Mouse (Mus musculus) ovary, postnatal 14 days (tissue): ENCODE results near the gene Nup214.

Experiments used
- DNase-seq: peaks from one replicate; pipeline ENCODE4 v3.0.0; 2022; ENCODE audit warnings: low spot score

Gene Nup214

GRCm38 (mm10) chr2:32045375-32045774, 71.1 kb downstream of the Nup214 start:
- no peak for DNase-seq

- no peak for DNase-seq
Measured at GRCm38 (mm10) chr2:32046009-32046408, 71.8 kb downstream of the Nup214 start.

DNA sequence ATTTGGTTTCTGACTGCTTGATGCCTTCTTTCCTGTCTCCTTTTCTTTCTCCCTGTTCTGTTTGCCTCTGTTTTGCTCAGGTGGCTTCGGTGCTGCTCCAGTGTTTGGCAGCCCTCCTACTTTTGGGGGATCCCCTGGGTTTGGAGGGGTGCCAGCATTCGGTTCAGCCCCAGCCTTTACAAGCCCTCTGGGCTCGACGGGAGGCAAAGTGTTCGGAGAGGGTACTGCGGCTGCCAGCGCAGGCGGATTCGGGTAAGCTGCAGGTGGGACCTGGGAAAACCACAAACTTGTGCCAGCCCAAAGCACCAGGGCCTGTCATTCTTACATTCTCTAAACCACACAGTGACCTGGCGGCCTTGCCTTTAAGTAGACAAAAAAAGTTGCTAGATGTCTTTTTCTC, 73.1 kb downstream of the Nup214 start:
- DNase-seq: no peak

DNA sequence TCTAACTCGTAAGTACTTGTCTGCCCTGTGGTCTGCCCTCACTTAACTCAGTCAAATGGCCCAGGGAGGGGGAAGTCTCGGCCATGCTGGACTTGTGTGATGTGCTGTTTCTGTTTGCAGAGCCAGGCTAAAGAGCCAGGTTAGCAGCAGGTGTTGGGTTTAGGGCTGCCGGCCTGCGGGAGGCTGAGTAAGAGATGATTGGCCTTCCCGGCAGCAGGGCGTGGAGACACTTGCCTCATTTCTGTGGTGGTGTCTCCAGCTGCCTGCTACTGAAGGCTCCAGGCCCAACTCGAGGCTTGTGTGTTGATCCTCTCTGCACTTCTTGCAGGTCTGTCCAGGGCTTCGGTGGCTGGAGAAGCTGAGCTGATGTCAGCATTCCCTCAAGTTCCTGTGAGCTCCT, 77.6 kb downstream of the Nup214 start:
- DNase-seq: no peak

DNA sequence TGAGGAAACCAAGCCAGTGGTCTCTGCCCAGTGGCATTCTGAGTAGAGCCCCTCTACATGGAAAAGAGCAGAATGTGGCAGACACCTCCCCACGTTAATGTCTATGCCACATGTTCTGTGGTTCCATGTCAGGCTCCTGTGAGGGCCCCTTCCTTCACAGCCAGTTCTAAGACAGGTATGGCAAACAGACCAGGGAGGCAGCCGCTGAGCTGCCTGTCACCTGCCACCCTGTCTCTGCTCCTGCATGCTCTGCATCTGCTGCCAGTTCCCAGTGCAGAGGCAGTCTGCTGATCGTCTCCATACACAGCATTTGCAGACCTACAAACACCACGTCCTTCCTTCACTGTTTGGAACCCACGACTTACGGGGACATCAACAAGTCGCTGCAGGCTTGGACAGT, 78.2 kb downstream of the Nup214 start:
- no peak for DNase-seq

DNA sequence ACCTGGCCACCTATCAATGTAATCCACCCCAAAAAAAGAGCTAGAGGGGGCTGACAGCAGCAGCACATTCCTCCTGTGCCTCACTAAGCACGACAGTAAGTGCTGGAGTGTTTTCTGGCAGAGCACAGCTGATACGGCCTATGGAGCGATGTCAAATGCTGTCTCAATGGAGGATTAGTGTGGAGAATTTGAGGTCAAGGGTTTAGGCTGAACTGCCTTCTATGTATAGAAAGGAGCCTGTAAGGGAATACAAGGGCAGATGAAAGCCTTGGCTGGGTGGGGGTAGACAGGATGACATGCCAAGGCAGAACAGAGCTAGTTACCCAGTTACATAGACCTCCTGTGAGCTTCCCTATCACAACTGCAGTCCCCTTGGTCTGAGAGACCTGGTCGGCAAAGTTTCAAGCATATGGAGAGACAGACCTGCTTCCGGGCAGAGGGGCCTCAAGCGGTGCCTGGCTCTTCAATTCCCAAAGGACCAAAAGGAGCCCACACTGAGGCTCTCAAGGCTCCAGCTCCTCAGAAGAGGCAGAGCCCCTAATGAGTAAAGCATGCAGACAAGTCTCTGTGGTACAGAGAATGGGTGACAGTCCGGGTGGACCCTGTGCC, 81.2 kb downstream of the Nup214 start:
- DNase-seq: no peak

GRCm38 (mm10) chr2:32056524-32056923, 82.3 kb downstream of the Nup214 start:
- no peak for DNase-seq

- DNase-seq: no peak
Measured at GRCm38 (mm10) chr2:32057360-32057759, 83.1 kb downstream of the Nup214 start.

- DNase-seq: no peak
Measured at GRCm38 (mm10) chr2:32057794-32058193, 83.6 kb downstream of the Nup214 start.

DNA sequence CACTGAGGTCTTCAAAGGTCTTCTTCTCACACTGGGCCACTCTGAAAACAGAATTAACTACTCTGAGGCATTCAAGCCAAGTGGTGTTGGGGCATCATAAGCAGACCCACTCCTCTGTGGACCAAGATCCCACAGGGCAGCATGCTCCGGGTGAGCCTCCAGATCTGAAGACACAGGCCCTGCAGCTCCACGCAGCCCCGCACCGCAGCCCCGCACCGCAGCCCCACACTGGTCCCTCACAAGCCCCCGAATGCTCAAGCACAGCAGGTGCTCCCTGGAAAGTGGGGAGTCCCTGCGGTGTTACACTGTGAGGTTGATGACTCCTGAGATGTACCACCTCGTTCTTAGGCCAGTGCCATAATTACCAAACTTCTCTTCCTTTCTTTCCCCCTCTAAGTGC, 84.0 kb downstream of the Nup214 start:
- DNase-seq: no peak

- DNase-seq: no peak
Measured at GRCm38 (mm10) chr2:32058716-32059115, 84.5 kb downstream of the Nup214 start.

DNA sequence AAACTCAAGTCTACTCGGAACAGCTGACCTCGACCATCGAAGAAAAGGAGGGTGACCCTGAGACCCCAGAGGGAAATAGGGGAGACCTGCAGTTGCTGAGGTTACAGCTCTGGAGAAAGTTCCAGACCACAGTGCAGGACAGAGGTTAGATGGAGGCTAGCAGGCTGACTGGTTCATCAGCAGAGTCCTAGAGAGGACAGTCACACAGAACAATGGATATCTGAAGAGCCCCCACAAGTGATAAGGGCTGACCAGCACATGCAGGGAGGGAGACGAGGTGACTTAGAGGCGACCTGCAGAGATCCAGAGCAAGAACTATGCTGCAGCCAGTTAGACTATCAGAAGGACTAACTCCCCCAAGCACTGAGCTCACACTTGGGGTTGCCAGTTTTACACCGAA, 85.4 kb downstream of the Nup214 start:
- no peak for DNase-seq

- no peak for DNase-seq
Measured at GRCm38 (mm10) chr2:32060228-32060805, 86.1 kb downstream of the Nup214 start.

- DNase-seq: no peak
Measured at GRCm38 (mm10) chr2:32061189-32061588, 87.0 kb downstream of the Nup214 start.

GRCm38 (mm10) chr2:32061722-32062505, 87.7 kb downstream of the Nup214 start:
- DNase-seq: no peak

DNA sequence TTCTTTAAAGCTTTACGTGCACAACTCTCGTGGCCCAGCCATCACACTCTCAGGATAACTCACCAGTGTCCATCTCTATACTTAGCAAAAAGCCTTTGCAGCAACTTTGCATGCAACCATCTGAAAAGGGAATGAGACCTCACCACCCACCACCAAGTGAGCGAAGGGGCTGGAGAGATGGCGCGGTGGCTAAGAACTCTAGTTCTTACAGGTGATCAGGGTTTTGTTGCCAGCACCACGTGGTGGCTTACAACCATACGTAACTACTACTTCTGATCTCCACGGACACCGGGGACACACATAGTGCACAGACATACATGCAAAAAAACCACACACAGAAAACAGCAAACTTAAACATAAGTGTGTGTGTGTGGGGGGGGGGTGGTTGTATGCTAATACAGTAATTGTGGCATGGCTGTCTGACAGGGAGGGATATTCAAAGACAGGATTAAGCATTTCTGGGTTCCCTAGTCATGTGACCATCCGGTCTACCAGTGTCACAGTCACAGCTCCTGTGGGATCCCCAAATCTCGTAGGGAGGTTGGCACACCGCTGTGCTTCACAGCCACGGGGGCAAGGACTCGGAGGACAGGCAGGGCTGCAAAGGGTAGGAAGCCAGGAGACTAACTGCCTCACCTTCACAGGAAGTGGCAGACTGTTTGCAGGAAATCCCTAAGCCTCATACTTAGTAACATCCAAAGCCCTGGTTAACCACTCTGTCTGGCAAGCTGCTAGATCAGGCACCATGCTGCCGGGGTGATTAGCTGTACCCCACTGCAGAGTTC, 88.6 kb downstream of the Nup214 start:
- no peak for DNase-seq

DNA sequence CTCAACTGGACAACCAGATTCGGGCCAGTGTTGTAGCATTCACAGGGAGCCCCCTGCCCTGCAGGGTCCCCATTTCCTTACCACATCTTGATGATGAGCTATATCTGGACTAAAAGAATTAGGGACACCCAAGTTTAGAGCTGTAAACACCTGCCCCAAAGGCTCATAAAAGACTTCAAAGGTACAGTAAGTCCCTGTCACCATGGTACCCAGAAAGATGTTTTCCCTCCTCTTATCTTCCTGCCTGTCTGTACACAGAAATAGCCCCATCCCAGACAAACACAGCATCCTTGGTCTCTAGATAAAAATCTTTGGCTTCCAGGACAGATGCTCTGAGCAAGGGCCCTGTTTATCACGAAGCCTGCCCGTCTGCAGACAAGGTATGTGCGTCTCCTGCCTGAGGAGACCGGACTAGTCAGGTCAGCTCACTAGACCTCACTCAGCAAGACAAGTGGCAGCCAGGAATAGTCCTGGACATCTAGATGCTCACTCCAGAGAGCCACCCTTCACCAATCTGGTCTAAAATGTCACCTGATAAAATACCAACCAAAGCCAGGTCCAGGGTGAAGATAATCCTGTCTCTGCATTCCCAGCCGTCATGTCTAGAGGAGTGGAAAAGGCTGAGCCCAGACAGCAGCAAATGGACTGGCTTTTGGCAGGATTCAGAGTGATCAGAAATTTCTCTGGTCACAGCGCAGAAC, 89.4 kb downstream of the Nup214 start:
- DNase-seq: no peak

GRCm38 (mm10) chr2:32064913-32065312, 90.7 kb downstream of the Nup214 start:
- DNase-seq: no peak

DNA sequence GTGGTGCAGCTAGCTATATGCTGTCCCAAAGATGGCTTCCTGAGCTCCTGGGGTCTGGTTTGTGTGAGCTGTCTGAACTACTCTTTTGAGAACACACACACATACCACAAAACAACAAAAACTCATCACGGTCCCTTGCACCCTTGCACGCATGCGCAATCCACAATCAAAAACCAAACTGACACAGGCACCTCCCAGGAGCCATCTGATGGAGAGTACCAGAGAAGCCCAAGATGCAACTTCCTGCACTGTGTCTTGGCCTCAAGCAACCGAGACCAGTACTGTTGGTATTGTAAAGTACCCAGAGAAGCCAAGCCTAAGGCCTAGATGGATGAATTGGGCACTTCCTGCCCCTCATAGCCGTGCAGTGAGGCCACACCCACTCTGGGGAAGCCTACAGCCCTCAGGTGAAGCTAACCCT, 91.1 kb downstream of the Nup214 start:
- no peak for DNase-seq

- DNase-seq: no peak
Measured at GRCm38 (mm10) chr2:32066005-32066404, 91.8 kb downstream of the Nup214 start.

DNA sequence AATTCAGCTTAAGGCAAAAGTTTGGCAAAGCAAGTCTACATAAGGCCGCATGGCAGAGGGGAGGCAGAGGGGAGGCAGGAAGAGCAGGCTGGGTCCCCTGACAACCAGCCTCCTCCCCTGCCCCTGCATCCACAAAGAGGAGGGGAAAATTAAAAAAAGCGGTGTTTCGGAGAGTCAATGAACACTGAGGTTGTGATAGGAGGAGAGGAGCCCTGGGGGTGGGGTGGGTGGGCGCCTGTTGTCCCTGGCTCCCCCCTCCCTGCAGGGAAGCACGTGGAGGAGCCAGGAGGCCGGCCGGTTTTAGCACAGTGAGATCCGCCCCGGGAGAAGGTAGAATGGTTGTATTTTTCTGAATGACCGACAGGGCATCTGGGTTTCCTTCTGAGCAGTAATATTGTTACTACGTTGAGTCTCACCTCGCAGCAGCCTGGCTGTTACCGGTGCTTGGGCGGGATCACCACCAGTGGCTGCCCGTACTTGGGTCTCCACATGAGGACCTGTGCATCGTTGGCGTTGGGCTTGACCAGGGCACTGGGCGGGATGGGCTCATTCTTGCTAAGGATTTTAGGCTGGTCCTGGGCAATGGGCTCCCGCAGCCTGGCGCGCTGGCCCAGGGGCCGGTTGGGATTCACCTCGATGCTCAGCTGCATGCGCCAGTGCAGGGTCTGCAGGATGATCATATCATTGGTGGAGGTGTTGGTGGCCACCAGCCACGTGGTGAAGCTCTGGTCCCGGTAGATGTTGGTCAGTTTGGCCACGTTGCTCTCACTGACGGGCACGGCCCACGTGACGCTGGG, 94.8 kb downstream of the Nup214 start:
- DNase-seq: no peak
